Mouse (Mus musculus) c-Kit-positive CD71-positive TER-119-negative erythroid progenitor cells, embryonic 14.5 days (primary cell): ENCODE results near the gene Vmn2r105.

Source experiments
- DNase-seq: peaks from one replicate; pipeline ENCODE4 v3.0.0-alpha.2; 2013; ENCODE audit warnings: low read depth

Vmn2r105 gene

GRCm38 (mm10) chr17:20234952-20235351 is at the start of gene Vmn2r105:
Vmn2r105 (minus strand) TSS chr17:20235052.
- DNase-seq: no peak

- DNase-seq: no peak
Measured at GRCm38 (mm10) chr17:20255522-20255921, 20.7 kb upstream of the Vmn2r105 start.

GRCm38 (mm10) chr17:20182997-20183396 is 51.9 kb downstream of the Vmn2r105 start, which contains the start of gene Fpr-rs6:
Fpr-rs6 (minus strand) TSS chr17:20183097.
- DNase-seq: no peak
